Mouse (Mus musculus) olfactory bulb, adult 2 months (tissue): ENCODE data around the gene Gucy2e.

Source experiments
- CTCF ChIP-seq: fragments of 200-500 bp; IDR thresholded peaks from 2 replicates; pipeline ENCODE4 v1.5.1; 2012; ENCODE audit warnings: low read depth, mild to moderate bottlenecking, low read length, moderate library complexity; ENCODE audit not compliant: insufficient read depth
- POLR2A ChIP-seq: fragments of 200-500 bp; IDR thresholded peaks from 2 replicates; pipeline ENCODE4 v1.6.1; 2012; ENCODE audit warnings: mild to moderate bottlenecking, low read depth, low read length, moderate library complexity; ENCODE audit not compliant: insufficient read depth

DNA sequence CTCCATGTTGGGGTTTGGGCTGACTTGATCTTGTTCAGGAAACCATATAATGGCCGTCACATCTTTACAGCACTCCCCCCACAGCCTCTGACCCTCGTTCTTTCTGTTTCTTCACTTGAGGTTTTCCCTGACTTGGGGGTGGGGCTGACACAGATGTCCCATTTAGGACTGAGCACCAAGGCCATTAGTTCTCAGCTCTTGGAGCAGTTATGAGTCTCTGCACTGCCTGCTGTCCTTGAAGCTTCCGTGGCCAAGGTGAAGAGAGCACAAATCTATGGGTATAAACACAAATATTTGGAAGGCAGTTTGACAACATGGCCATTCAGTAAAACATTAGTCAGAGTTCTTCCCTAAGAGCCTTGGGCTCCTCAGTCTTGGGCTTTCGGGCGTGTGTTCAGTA lies 13.3 kb upstream of the Gucy2e start:
- TF ChIP-seq CTCF (no peak), POLR2A (no peak)
